Mouse (Mus musculus): ENCODE results near the gene Slc4a10. TPM values are rescaled to one million over a fixed set of nuclear protein-coding genes. Genes with fewer than 3 reads are reported as not detected.

Slc4a10 gene
- polyA plus RNA-seq, 1 experiment: 0.06 TPM

DNA sequence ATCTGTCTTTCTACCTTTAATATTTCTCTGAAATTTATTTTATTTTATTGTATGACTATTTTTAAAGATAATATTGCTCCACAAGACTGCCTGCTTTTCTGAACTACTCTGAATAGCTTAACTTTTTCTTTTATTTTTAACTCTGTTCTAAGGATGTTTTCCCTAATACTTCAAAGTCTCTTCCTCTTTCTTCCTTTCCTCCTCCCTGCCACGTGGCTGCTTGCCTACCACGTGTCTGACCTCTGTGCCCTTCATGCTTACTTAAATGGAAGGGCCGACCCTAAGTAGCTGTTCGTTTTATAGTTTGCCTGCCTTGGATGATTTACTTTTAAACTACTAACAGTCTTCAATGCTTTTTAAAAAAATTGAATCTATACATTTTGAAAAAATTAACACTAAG is 225.6 kb downstream of the Slc4a10 start:
- 44% methylated on average over 4 of the region's 4 CpGs for WGBS
- Histone ChIP-seq H3K4me1 (ENCODE audit: control insufficient read depth, insufficient read depth, insufficient read length, low read length) (no peaks in the 10 kb centered on the region), H3K27me3 (ENCODE audit: control insufficient read depth, insufficient read depth, low read length) (no peaks in the 10 kb centered on the region), H3K4me3 (ENCODE audit: low read depth, low read length) (no peak overlapping the region), H3K36me3 (ENCODE audit: control insufficient read depth, insufficient read depth, low read length) (no peaks in the 10 kb centered on the region), H3K27ac (ENCODE audit: insufficient read depth, low read depth, low read length) (no peak overlapping the region)
- TF ChIP-seq POLR2A (IDR thresholded peaks at IDR 0.05; ENCODE audit: low read depth, low read length) (no peak), CTCF (IDR thresholded peaks at IDR 0.05; ENCODE audit: extremely low read depth, insufficient read length, insufficient replicate concordance, low read depth, low read length) (no peak)

DNA sequence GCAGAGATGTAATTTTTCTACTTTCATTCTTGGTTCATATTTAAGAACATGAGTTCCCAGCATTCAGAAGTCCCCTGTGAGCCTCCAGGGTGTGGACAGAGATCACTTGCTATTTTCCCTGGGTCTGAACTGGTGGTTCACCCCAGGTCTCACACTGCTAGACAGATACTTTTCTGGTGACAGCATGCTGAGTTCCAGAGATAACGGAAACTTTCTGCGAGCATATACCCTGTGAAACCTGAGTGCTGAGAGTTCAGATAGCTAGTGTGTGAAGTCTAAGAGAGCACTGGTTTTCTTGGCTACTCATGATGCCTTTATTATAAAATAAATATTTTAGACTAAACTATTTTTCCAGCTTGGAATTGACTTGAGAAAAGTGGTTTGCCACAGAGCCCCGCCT is 232.5 kb downstream of the Slc4a10 start:
- TF ChIP-seq POLR2A (IDR thresholded peaks at IDR 0.05; ENCODE audit: low read depth, low read length): no peak
- TF ChIP-seq CTCF (IDR thresholded peaks at IDR 0.05; ENCODE audit: extremely low read depth, insufficient read length, insufficient replicate concordance, low read depth, low read length): no peak
- 73% methylated on average over 3 of the region's 3 CpGs for WGBS

DNA sequence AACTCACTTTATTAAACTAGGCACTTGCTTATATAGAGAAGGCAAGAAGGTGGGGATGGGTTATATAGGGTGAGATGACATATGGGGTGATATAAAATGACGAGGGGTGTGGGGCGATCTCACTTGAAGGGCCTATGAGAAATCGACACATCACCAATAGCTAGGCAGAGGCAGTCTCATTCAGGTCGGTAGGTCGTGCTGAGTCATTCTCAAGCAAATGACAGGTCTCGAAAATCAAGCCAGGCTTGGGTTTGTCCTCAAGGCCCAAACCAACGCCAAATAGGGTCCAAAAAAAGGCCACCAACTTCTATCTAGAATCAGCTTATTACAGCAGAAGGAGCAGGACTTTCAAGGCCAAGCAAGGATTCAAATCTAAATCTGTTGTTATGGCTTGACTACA is 233.5 kb downstream of the Slc4a10 start:
- WGBS: 83% methylated on average over 7 of the region's 7 CpGs
- TF ChIP-seq CTCF (IDR thresholded peaks at IDR 0.05; ENCODE audit: extremely low read depth, insufficient read length, insufficient replicate concordance, low read depth, low read length) (no peak), POLR2A (IDR thresholded peaks at IDR 0.05; ENCODE audit: low read depth, low read length) (no peak)

More for the DNA sequence above, 232.5 kb downstream of the Slc4a10 start:
- H3K4me1 ChIP-seq (ENCODE audit: control insufficient read depth, insufficient read depth, insufficient read length, low read length): no peaks in the 10 kb centered on the region
- no peak overlapping the region for H3K27ac ChIP-seq (ENCODE audit: insufficient read depth, low read depth, low read length)
- H3K27me3 ChIP-seq (ENCODE audit: control insufficient read depth, insufficient read depth, low read length): no peaks in the 10 kb centered on the region
- no peak overlapping the region for H3K4me3 ChIP-seq (ENCODE audit: low read depth, low read length)
- H3K36me3 ChIP-seq (ENCODE audit: control insufficient read depth, insufficient read depth, low read length): no peaks in the 10 kb centered on the region

DNA sequence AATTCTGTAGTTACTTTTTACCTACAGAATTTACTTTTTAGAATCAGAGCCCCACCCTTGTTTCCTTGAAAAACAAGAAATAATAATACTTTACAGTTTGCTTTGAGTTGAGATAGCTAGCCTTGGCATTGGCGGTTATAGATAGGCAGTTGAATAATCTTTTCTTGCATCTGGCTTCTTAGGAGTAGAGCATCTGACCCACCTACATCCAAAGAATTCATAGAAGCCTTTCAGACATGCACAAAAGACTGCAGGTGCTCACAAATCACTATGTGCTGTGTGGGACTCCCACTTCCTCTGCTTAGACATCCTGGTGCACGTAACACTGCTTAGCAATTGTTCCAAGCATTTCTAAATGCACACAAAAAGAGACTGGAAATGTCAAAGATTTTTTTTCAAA is 238.8 kb downstream of the Slc4a10 start:
- Histone ChIP-seq H3K4me1 (ENCODE audit: control insufficient read depth, insufficient read depth, insufficient read length, low read length) (no peaks in the 10 kb centered on the region), H3K4me3 (ENCODE audit: low read depth, low read length) (no peak overlapping the region), H3K27me3 (ENCODE audit: control insufficient read depth, insufficient read depth, low read length) (no peaks in the 10 kb centered on the region), H3K27ac (ENCODE audit: insufficient read depth, low read depth, low read length) (no peak overlapping the region), H3K36me3 (ENCODE audit: control insufficient read depth, insufficient read depth, low read length) (no peaks in the 10 kb centered on the region)
- TF ChIP-seq CTCF (IDR thresholded peaks at IDR 0.05; ENCODE audit: extremely low read depth, insufficient read length, insufficient replicate concordance, low read depth, low read length): no peak
- no peak for TF ChIP-seq POLR2A (IDR thresholded peaks at IDR 0.05; ENCODE audit: low read depth, low read length)
- WGBS: 70% methylated on average over 2 of the region's 2 CpGs

More for the DNA sequence above, 233.5 kb downstream of the Slc4a10 start:
- H3K27me3 ChIP-seq (ENCODE audit: control insufficient read depth, insufficient read depth, low read length): no peaks in the 10 kb centered on the region
- no peaks in the 10 kb centered on the region for H3K4me1 ChIP-seq (ENCODE audit: control insufficient read depth, insufficient read depth, insufficient read length, low read length)
- no peaks in the 10 kb centered on the region for H3K36me3 ChIP-seq (ENCODE audit: control insufficient read depth, insufficient read depth, low read length)
- H3K27ac ChIP-seq (ENCODE audit: insufficient read depth, low read depth, low read length): no peak overlapping the region
- no peak overlapping the region for H3K4me3 ChIP-seq (ENCODE audit: low read depth, low read length)

DNA sequence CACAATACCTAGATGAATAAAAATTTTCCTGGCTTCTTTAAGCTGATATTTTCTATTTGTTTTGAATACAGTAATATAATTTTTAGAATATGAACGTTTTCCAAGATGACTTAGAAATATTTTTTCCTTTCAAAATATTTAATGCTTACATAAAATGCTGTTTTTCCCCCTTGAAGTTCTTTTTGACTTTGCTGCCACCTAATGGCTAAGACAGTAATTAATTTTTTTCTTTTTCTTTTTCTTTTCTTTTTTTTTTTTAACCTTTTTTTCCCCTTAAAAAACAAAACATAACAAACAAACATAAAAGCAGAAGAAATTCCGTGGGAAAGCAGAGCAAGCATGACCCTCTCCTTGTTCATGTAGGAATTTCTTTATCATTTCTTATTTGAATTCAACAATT is 239.6 kb downstream of the Slc4a10 start:
- Histone ChIP-seq H3K36me3 (ENCODE audit: control insufficient read depth, insufficient read depth, low read length) (no peaks in the 10 kb centered on the region), H3K27ac (ENCODE audit: insufficient read depth, low read depth, low read length) (no peak overlapping the region), H3K4me3 (ENCODE audit: low read depth, low read length) (no peak overlapping the region), H3K27me3 (ENCODE audit: control insufficient read depth, insufficient read depth, low read length) (no peaks in the 10 kb centered on the region), H3K4me1 (ENCODE audit: control insufficient read depth, insufficient read depth, insufficient read length, low read length) (no peaks in the 10 kb centered on the region)
- TF ChIP-seq POLR2A (IDR thresholded peaks at IDR 0.05; ENCODE audit: low read depth, low read length) (no peak), CTCF (IDR thresholded peaks at IDR 0.05; ENCODE audit: extremely low read depth, insufficient read length, insufficient replicate concordance, low read depth, low read length) (no peak)
- 0% methylated on average over 2 of the region's 2 CpGs for WGBS

DNA sequence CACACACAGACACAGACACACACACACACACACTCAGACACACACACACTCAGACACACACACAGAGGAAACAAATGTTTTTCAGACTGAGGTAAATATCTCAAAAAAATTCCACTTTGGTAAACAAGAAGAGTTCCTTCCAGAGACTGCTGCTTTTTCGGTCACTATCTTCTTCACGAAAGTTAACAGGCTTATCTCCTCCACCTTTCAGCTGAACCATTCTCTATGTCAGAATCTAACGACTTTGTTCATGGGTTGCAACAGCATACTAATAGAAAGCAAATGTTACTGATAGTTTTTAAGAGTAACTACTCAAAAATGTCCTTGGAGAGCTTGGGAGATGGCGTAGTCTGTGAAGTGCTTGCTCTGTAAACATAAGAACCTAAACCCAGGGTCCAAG is 241.3 kb downstream of the Slc4a10 start:
- H3K4me1 ChIP-seq (ENCODE audit: control insufficient read depth, insufficient read depth, insufficient read length, low read length): no peaks in the 10 kb centered on the region
- no peaks in the 10 kb centered on the region for H3K27me3 ChIP-seq (ENCODE audit: control insufficient read depth, insufficient read depth, low read length)
- no peak overlapping the region for H3K4me3 ChIP-seq (ENCODE audit: low read depth, low read length)
- no peaks in the 10 kb centered on the region for H3K36me3 ChIP-seq (ENCODE audit: control insufficient read depth, insufficient read depth, low read length)
- H3K27ac ChIP-seq (ENCODE audit: insufficient read depth, low read depth, low read length): no peak overlapping the region
- TF ChIP-seq CTCF (IDR thresholded peaks at IDR 0.05; ENCODE audit: extremely low read depth, insufficient read length, insufficient replicate concordance, low read depth, low read length) (no peak), POLR2A (IDR thresholded peaks at IDR 0.05; ENCODE audit: low read depth, low read length) (no peak)
- 37% methylated on average over 4 of the region's 4 CpGs for WGBS

DNA sequence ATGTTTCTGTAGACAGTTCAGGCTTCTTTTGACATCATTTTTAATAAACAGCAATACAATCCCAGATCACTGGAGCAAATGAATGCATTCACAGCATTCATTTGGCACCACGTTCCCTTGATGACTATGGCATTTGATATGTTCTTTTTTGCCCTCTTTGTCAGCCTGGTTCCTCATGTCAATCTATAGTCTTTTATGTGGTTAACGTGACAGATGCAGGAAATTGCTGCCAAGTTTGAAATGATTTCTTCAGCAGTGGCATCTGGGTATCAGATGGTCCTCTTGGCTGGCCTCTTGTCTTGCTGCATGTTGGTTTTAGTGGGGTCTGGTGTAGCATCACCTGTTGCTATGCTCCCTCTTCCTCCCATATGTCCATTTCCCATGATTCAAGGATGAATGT is 247.6 kb downstream of the Slc4a10 start:
- no peak for TF ChIP-seq CTCF (IDR thresholded peaks at IDR 0.05; ENCODE audit: extremely low read depth, insufficient read length, insufficient replicate concordance, low read depth, low read length)
- TF ChIP-seq POLR2A (IDR thresholded peaks at IDR 0.05; ENCODE audit: low read depth, low read length): no peak
- Histone ChIP-seq H3K4me3 (ENCODE audit: low read depth, low read length) (no peak overlapping the region), H3K36me3 (ENCODE audit: control insufficient read depth, insufficient read depth, low read length) (no peaks in the 10 kb centered on the region), H3K27ac (ENCODE audit: insufficient read depth, low read depth, low read length) (no peak overlapping the region), H3K4me1 (ENCODE audit: control insufficient read depth, insufficient read depth, insufficient read length, low read length) (no peaks in the 10 kb centered on the region), H3K27me3 (ENCODE audit: control insufficient read depth, insufficient read depth, low read length) (no peaks in the 10 kb centered on the region)
- 50% methylated on average over 2 of the region's 2 CpGs for WGBS

DNA sequence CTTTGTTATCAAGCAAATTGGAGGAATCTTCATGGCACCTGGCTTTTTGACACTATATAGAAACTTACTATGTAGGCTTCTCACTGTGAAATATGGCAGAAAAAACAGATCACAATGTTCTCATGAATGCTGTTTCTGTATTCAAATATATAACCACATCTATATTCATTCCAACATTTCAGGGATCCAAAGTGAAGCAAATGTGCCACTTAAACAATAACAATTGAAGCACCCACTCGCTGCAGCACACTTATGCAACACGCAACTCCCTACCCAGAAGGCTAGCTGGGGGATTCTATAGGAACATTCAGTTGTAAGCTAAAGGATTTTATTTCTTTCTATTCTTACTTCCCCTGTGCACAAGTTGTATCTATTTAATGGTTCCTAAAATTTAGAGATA is 255.5 kb downstream of the Slc4a10 start:
- Histone ChIP-seq H3K27me3 (ENCODE audit: control insufficient read depth, insufficient read depth, low read length) (no peaks in the 10 kb centered on the region), H3K36me3 (ENCODE audit: control insufficient read depth, insufficient read depth, low read length) (no peaks in the 10 kb centered on the region), H3K4me3 (ENCODE audit: low read depth, low read length) (no peak overlapping the region), H3K4me1 (ENCODE audit: control insufficient read depth, insufficient read depth, insufficient read length, low read length) (no peaks in the 10 kb centered on the region), H3K27ac (ENCODE audit: insufficient read depth, low read depth, low read length) (no peak overlapping the region)
- TF ChIP-seq POLR2A (IDR thresholded peaks at IDR 0.05; ENCODE audit: low read depth, low read length) (no peak), CTCF (IDR thresholded peaks at IDR 0.05; ENCODE audit: extremely low read depth, insufficient read length, insufficient replicate concordance, low read depth, low read length) (no peak)
- WGBS: 96% methylated on average over 2 of the region's 2 CpGs

Measured in small intestine, adult 2 months (tissue).